Mouse (Mus musculus) MEL (cell line): ENCODE results near the gene Qdpr. TPM values are rescaled to one million over a fixed set of nuclear protein-coding genes. Genes with fewer than 3 reads are reported as not detected.

Experiments used
- DNase-seq: peaks from one replicate; pipeline ENCODE4 v3.0.0; 2011; ENCODE audit warnings: low read depth, low spot score
- H3K27ac ChIP-seq: 2 replicates; pipeline ENCODE4 v1.5.1; 2012; ENCODE audit warnings: low read depth, mild to moderate bottlenecking, control low read depth, low read length, moderate library complexity; ENCODE audit not compliant: control insufficient read depth
- H3K27me3 ChIP-seq, 2 experiments: fragments of 150-350 bp in 1 of 2; sonication (generic) in 1 of 2; 2 replicates each; pipeline ENCODE4 v1.6.1; 2012; ENCODE audit warnings: low read length in 2 of 2, mild to moderate bottlenecking in 2 of 2, improper control_type of control experiment in 1 of 2, moderate library complexity in 1 of 2; ENCODE audit not compliant: insufficient read depth in 2 of 2, control insufficient read depth in 1 of 2
- H3K36me3 ChIP-seq, 2 experiments: 2 replicates each; pipeline ENCODE4 v1.6.1; 2012 to 2014; ENCODE audit warnings: low read length in 2 of 2, improper control_type of control experiment in 1 of 2, inconsistent platforms in 1 of 2, mild to moderate bottlenecking in 1 of 2; ENCODE audit not compliant: insufficient read depth in 2 of 2, control insufficient read depth in 1 of 2
- H3K4me1 ChIP-seq, 2 experiments: fragments of 150-350 bp in 1 of 2; sonication (generic) in 1 of 2; 2 replicates each; pipeline ENCODE4 v1.6.1; 2012; ENCODE audit warnings: low read length in 2 of 2, improper control_type of control experiment in 1 of 2, mild to moderate bottlenecking in 1 of 2; ENCODE audit not compliant: insufficient read depth in 2 of 2, control insufficient read depth in 1 of 2
- H3K4me3 ChIP-seq, 2 experiments: fragments of 150-350 bp in 1 of 2; sonication (generic) in 1 of 2; 2 replicates each; pipeline ENCODE4 v1.5.1; 2012; ENCODE audit warnings: low read depth in 2 of 2, low read length in 2 of 2, mild to moderate bottlenecking in 2 of 2, moderate library complexity in 2 of 2, control low read depth in 1 of 2, improper control_type of control experiment in 1 of 2; ENCODE audit not compliant: control insufficient read depth in 1 of 2, insufficient read depth in 1 of 2
- H3K79me2 ChIP-seq: 2 replicates; pipeline ENCODE4 v1.6.1; 2012; ENCODE audit warnings: mild to moderate bottlenecking, low read length, moderate library complexity; ENCODE audit not compliant: control insufficient read depth, poor library complexity, insufficient read depth
- H3K9ac ChIP-seq: 2 replicates; pipeline ENCODE4 v1.6.1; 2012; ENCODE audit warnings: low read depth, mild to moderate bottlenecking, control low read depth, low read length, moderate library complexity; ENCODE audit not compliant: control insufficient read depth, poor library complexity, severe bottlenecking
- H3K9me3 ChIP-seq: fragments of 150-350 bp; sonication (generic); replicated peaks from 2 replicates; pipeline ENCODE4 v1.6.1; 2012; ENCODE audit warnings: mild to moderate bottlenecking, low read length, improper control_type of control experiment, moderate library complexity; ENCODE audit not compliant: insufficient read depth
- BHLHE40 ChIP-seq: IDR thresholded peaks from 2 replicates; pipeline ENCODE4 v1.6.1; 2012; ENCODE audit warnings: low read depth, mild to moderate bottlenecking, inconsistent platforms, low read length, improper control_type of control experiment, borderline replicate concordance
- CHD1 ChIP-seq: IDR thresholded peaks from 2 replicates; pipeline ENCODE4 v1.6.1; 2012; ENCODE audit warnings: low read depth, mild to moderate bottlenecking, inconsistent platforms, low read length, improper control_type of control experiment
- CHD2 ChIP-seq: IDR thresholded peaks from 2 replicates; pipeline ENCODE4 v1.6.1; 2011; ENCODE audit warnings: low read length, improper control_type of control experiment
- CTCF ChIP-seq, 3 experiments: IDR thresholded peaks in 2 of 3; conservative IDR thresholded peaks in 1 of 3; 2 replicates each; pipeline ENCODE4 v1.5.1; 2011 to 2012; ENCODE audit warnings: low read length in 3 of 3, low read depth in 2 of 3, mild to moderate bottlenecking in 2 of 3, improper control_type of control experiment in 1 of 3, inconsistent platforms in 1 of 3, mixed read lengths in 1 of 3, moderate library complexity in 1 of 3; ENCODE audit not compliant: control insufficient read depth in 1 of 3, insufficient read depth in 1 of 3, poor library complexity in 1 of 3, severe bottlenecking in 1 of 3
- E2F4 ChIP-seq: IDR thresholded peaks from 2 replicates; pipeline ENCODE4 v1.6.1; 2011; ENCODE audit warnings: low read depth, low read length, improper control_type of control experiment, borderline replicate concordance
- ELF1 ChIP-seq: IDR thresholded peaks from 2 replicates; pipeline ENCODE4 v1.6.1; 2014; ENCODE audit warnings: low read depth, mild to moderate bottlenecking, inconsistent platforms, low read length, improper control_type of control experiment, moderate library complexity
- EP300 ChIP-seq, 2 experiments: IDR thresholded peaks; 2 replicates each; pipeline ENCODE4 v1.6.1; 2011; ENCODE audit warnings: improper control_type of control experiment in 2 of 2, low read length in 2 of 2, low read depth in 1 of 2, mild to moderate bottlenecking in 1 of 2
- ETS1 ChIP-seq: IDR thresholded peaks from 2 replicates; pipeline ENCODE4 v1.6.1; 2012; ENCODE audit warnings: low read depth, mild to moderate bottlenecking, inconsistent platforms, low read length, improper control_type of control experiment, moderate library complexity
- GABPA ChIP-seq: IDR thresholded peaks from 2 replicates; pipeline ENCODE4 v1.6.1; 2012; ENCODE audit warnings: low read depth, mild to moderate bottlenecking, inconsistent platforms, low read length, improper control_type of control experiment, moderate library complexity
- GATA1 ChIP-seq: IDR thresholded peaks from 2 replicates; pipeline ENCODE4 v1.6.1; 2011; ENCODE audit warnings: low read depth, low read length, improper control_type of control experiment
- HCFC1 ChIP-seq: IDR thresholded peaks from 2 replicates; pipeline ENCODE4 v1.6.1; 2012; ENCODE audit warnings: low read depth, mild to moderate bottlenecking, inconsistent platforms, low read length, improper control_type of control experiment, moderate library complexity
- JUND ChIP-seq: IDR thresholded peaks from 2 replicates; pipeline ENCODE4 v1.6.1; 2011; ENCODE audit warnings: low read depth, mild to moderate bottlenecking, improper control_type of control experiment, low read length
- KAT2A ChIP-seq: conservative IDR thresholded peaks from 2 replicates; pipeline ENCODE4 v1.6.1; 2012; ENCODE audit warnings: low read depth, low read length, improper control_type of control experiment, inconsistent platforms
- MAX ChIP-seq: IDR thresholded peaks from 2 replicates; pipeline ENCODE4 v1.6.1; 2011; ENCODE audit warnings: low read length, improper control_type of control experiment
- MAZ ChIP-seq: IDR thresholded peaks from 2 replicates; pipeline ENCODE4 v1.6.1; 2012; ENCODE audit warnings: low read depth, mild to moderate bottlenecking, inconsistent platforms, low read length, improper control_type of control experiment
- MEF2A ChIP-seq: IDR thresholded peaks from 2 replicates; pipeline ENCODE4 v1.6.1; 2014; ENCODE audit warnings: low read depth, mild to moderate bottlenecking, inconsistent platforms, low read length, improper control_type of control experiment; ENCODE audit not compliant: poor library complexity, insufficient replicate concordance, severe bottlenecking; ENCODE audit errors: extremely low read depth
- MXI1 ChIP-seq: IDR thresholded peaks from 2 replicates; pipeline ENCODE4 v1.6.1; 2011; ENCODE audit warnings: mild to moderate bottlenecking, low read depth, low read length, improper control_type of control experiment
- MYB ChIP-seq: IDR thresholded peaks from 2 replicates; pipeline ENCODE4 v1.6.1; 2011; ENCODE audit warnings: mild to moderate bottlenecking, low read depth, low read length, improper control_type of control experiment
- MYC ChIP-seq: IDR thresholded peaks from 2 replicates; pipeline ENCODE4 v1.6.1; 2011; ENCODE audit warnings: low read depth, mild to moderate bottlenecking, low read length, improper control_type of control experiment, moderate library complexity
- NELFE ChIP-seq: IDR thresholded peaks from 2 replicates; pipeline ENCODE4 v1.6.1; 2011; ENCODE audit warnings: low read depth, low read length, improper control_type of control experiment
- NRF1 ChIP-seq: IDR thresholded peaks from 2 replicates; pipeline ENCODE4 v1.6.1; 2014; ENCODE audit warnings: low read depth, mild to moderate bottlenecking, inconsistent platforms, low read length, improper control_type of control experiment, moderate library complexity; ENCODE audit not compliant: poor library complexity, insufficient read depth, severe bottlenecking
- POLR2A ChIP-seq, 2 experiments: IDR thresholded peaks; 2 replicates each; pipeline ENCODE4 v1.6.1; 2011 to 2012; ENCODE audit warnings: low read length in 2 of 2, mild to moderate bottlenecking in 2 of 2, control low read depth in 1 of 2, improper control_type of control experiment in 1 of 2, low read depth in 1 of 2, moderate library complexity in 1 of 2; ENCODE audit not compliant: control insufficient read depth in 1 of 2, insufficient read depth in 1 of 2, poor library complexity in 1 of 2
- POLR2AphosphoS5 ChIP-seq: IDR thresholded peaks from 2 replicates; pipeline ENCODE4 v1.6.1; 2012; ENCODE audit warnings: low read depth, borderline replicate concordance, mild to moderate bottlenecking, inconsistent platforms, low read length, moderate library complexity, mixed read lengths
- RAD21 ChIP-seq: IDR thresholded peaks from 2 replicates; pipeline ENCODE4 v1.6.1; 2011; ENCODE audit warnings: mild to moderate bottlenecking, low read depth, low read length, improper control_type of control experiment
- RCOR1 ChIP-seq: IDR thresholded peaks from 2 replicates; pipeline ENCODE4 v1.6.1; 2012; ENCODE audit warnings: low read depth, mild to moderate bottlenecking, inconsistent platforms, low read length, improper control_type of control experiment
- SMC3 ChIP-seq: IDR thresholded peaks from 2 replicates; pipeline ENCODE4 v1.6.1; 2011; ENCODE audit warnings: low read depth, low read length, improper control_type of control experiment
- TAL1 ChIP-seq: IDR thresholded peaks from 2 replicates; pipeline ENCODE4 v1.6.1; 2012; ENCODE audit warnings: mild to moderate bottlenecking, inconsistent platforms, low read length, moderate library complexity, mixed read lengths
- TBP ChIP-seq: IDR thresholded peaks from 2 replicates; pipeline ENCODE4 v1.8.0; 2011; ENCODE audit warnings: low read depth, low read length, improper control_type of control experiment
- TCF12 ChIP-seq: IDR thresholded peaks from 2 replicates; pipeline ENCODE4 v1.6.1; 2014; ENCODE audit warnings: low read depth, mild to moderate bottlenecking, inconsistent platforms, low read length, improper control_type of control experiment, moderate library complexity
- UBTF ChIP-seq: IDR thresholded peaks from 2 replicates; pipeline ENCODE4 v1.6.1; 2012; ENCODE audit warnings: low read depth, mild to moderate bottlenecking, inconsistent platforms, low read length, improper control_type of control experiment, moderate library complexity, borderline replicate concordance; ENCODE audit not compliant: insufficient read depth
- USF1 ChIP-seq: IDR thresholded peaks from 2 replicates; pipeline ENCODE4 v1.6.1; 2014; ENCODE audit warnings: low read depth, mild to moderate bottlenecking, inconsistent platforms, low read length, improper control_type of control experiment, moderate library complexity
- USF2 ChIP-seq, 2 experiments: IDR thresholded peaks; 2 replicates each; pipeline ENCODE4 v1.6.1; 2011 to 2012; ENCODE audit warnings: improper control_type of control experiment in 2 of 2, low read length in 2 of 2, borderline replicate concordance in 1 of 2, inconsistent platforms in 1 of 2, low read depth in 1 of 2, mild to moderate bottlenecking in 1 of 2; ENCODE audit not compliant: insufficient read depth in 1 of 2
- ZC3H11A ChIP-seq: IDR thresholded peaks from 2 replicates; pipeline ENCODE4 v1.6.1; 2012; ENCODE audit warnings: low read depth, mild to moderate bottlenecking, inconsistent platforms, low read length, improper control_type of control experiment
- ZKSCAN1 ChIP-seq: IDR thresholded peaks from 2 replicates; pipeline ENCODE4 v1.6.1; 2012; ENCODE audit warnings: low read depth, mild to moderate bottlenecking, inconsistent platforms, low read length, improper control_type of control experiment, moderate library complexity
- ZMIZ1 ChIP-seq: IDR thresholded peaks from 2 replicates; pipeline ENCODE4 v1.6.1; 2012; ENCODE audit warnings: low read depth, mild to moderate bottlenecking, inconsistent platforms, low read length, improper control_type of control experiment, moderate library complexity
- ZNF384 ChIP-seq: IDR thresholded peaks from 2 replicates; pipeline ENCODE4 v1.6.1; 2012; ENCODE audit warnings: low read depth, mild to moderate bottlenecking, inconsistent platforms, low read length, improper control_type of control experiment
- polyA plus RNA-seq, 2 experiments: library from polyadenylated mRNA; stranded (reverse) in 1 of 2; unstranded in 1 of 2; fragments of >175 nt in 1 of 2; fragments of >200 nt in 1 of 2; gene quantifications; 2 replicates each; pipeline versions ENCODE4 v1.2.1 to v1.2.4; 2012; ENCODE audit warnings: low replicate concordance in 2 of 2, low read depth in 1 of 2; ENCODE audit not compliant: insufficient read length in 2 of 2, insufficient read depth in 1 of 2, missing spikeins in 1 of 2
- total RNA-seq: library from RNA; depleted of rRNA; stranded (reverse); fragments of 300-350 nt; gene quantifications from 2 replicates; pipeline ENCODE4 v1.2.3, GENCODE M21; 2012

Qdpr gene
- total and polyA plus RNA-seq, 3 experiments, result 119 to 226 TPM; not detected in 1

DNA sequence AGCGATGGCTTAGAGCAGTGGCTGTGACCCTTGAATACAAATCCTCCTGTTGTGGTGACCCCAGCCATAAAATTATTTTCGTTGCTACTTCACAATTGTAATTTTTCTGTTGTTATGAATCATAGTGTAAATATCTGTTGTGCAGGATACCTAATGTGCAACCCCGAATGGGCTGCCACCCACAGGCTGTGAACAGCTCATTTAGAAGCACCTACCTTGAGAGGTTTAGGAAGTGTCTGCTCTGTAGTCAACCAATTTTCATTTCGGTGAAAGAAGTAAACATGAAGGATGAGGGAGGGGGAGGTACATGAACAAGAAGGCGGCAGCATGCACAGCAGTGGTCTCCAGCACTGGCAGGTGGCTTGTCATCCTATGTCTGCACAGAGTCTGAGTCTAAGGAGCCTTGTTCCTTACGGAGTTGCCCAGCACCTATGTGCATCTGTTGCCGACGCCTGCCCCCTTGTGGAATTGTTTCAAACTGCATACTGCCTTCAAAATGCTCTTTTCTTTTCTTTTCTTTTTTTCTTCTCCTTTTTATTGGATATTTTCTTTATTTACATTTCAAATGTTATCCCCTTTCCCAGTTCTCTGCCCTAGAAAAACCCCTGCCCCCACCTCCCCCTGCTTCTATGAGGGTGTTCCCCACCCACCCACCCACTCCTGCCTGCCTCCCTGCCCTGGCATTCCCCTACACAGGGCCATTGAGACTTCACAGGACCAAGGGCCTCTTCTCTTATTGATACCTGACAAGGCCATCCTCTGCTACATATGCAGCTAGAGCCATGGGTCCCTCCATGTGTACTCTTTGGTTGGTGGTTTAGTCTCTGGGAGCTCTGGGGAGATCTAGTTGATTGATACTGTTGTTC is 25.8 kb downstream of the Qdpr start:
- H3K4me3 ChIP-seq, result no peak overlapping the region
- no peaks in the 10 kb centered on the region for H3K27me3 ChIP-seq
- TF ChIP-seq HCFC1, result no peak
- no peak for TF ChIP-seq GATA1
- no peak for TF ChIP-seq MAZ
- no peak for TF ChIP-seq CHD2
- TF ChIP-seq SMC3, result peak; percentile 90
- TF ChIP-seq MXI1, result no peak
- no peak for TF ChIP-seq MYC
- no peak for TF ChIP-seq MYB
- TF ChIP-seq POLR2AphosphoS5, result no peak
- TF ChIP-seq TCF12, result no peak
- peak; percentile 60 for TF ChIP-seq ZNF384
- TF ChIP-seq CHD1, result no peak
- no peak for TF ChIP-seq NELFE
- TF ChIP-seq GABPA, result no peak
- no peak for TF ChIP-seq TAL1
- no peak for TF ChIP-seq ELF1
- peak; percentile 91 for TF ChIP-seq ZC3H11A
- TF ChIP-seq JUND, result no peak
- no peak for TF ChIP-seq KAT2A
- TF ChIP-seq MAX, result no peak
- no peak for TF ChIP-seq ETS1
- no peak for TF ChIP-seq POLR2A (IDR thresholded peaks at IDR 0.05; ENCODE audit: control insufficient read depth in 1 of 2, insufficient read depth in 1 of 2, low read depth in 1 of 2, low read length in 2 of 2, poor library complexity in 1 of 2)
- no peak for TF ChIP-seq EP300 (IDR thresholded peaks at IDR 0.05; ENCODE audit: low read depth in 1 of 2, low read length in 2 of 2)
- peak; percentile 92 for TF ChIP-seq RAD21
- no peak for TF ChIP-seq USF1
- TF ChIP-seq CTCF (IDR thresholded peaks at IDR 0.05 in 2 of 3, conservative IDR thresholded peaks at IDR 0.05 in 1 of 3; ENCODE audit: control insufficient read depth in 1 of 3, insufficient read depth in 1 of 3, low read depth in 2 of 3, low read length in 3 of 3, poor library complexity in 1 of 3, severe bottlenecking in 1 of 3), result peak; percentile 77 to 91 (median 80)
- TF ChIP-seq USF2 (IDR thresholded peaks at IDR 0.05; ENCODE audit: borderline replicate concordance in 1 of 2, insufficient read depth in 1 of 2, low read depth in 1 of 2, low read length in 2 of 2), result no peak
- no peak for TF ChIP-seq TBP
- no peak for TF ChIP-seq RCOR1
- no peak for TF ChIP-seq E2F4
- no peak for TF ChIP-seq UBTF
- TF ChIP-seq MEF2A, result no peak
- TF ChIP-seq ZKSCAN1, result no peak
- no peak for TF ChIP-seq NRF1
- no peak for TF ChIP-seq BHLHE40
- TF ChIP-seq ZMIZ1, result no peak

More for the DNA sequence above, 25.8 kb downstream of the Qdpr start:
- peaks cover 0 to 45% of the 10 kb centered on the region in 2 experiments; a peak in 2 of 4 replicates for H3K36me3 ChIP-seq
- 0 out of 2 replicates have a peak overlapping the region, but pooled peaks have one; percentile 16 for H3K9ac ChIP-seq
- H3K9me3 ChIP-seq, result no peaks in the 10 kb centered on the region
- H3K4me1 ChIP-seq, result peaks cover 33 to 40% of the 10 kb centered on the region in 2 experiments
- H3K79me2 ChIP-seq, result no peaks in the 10 kb centered on the region
- peak; percentile 92 for DNase-seq
- no peak overlapping the region for H3K27ac ChIP-seq
